Mouse (Mus musculus) heart, postnatal 0 days (tissue): ENCODE measurements around the gene Mdc1. TPM values are rescaled to one million over a fixed set of nuclear protein-coding genes. Genes with fewer than 3 reads are reported as not detected.

ENCODE experiments used
- ATAC-seq: fragments of 200-750 bp; cut with Nextera tagmentation; 2 replicates; pipeline ENCODE4 v1.8.0; 2017; ENCODE audit warnings: low read depth, moderate number of reproducible peaks, moderate library complexity; ENCODE audit not compliant: insufficient read depth
- DNase-seq: peaks from one replicate; pipeline ENCODE4 v3.0.0-alpha.2; 2016; ENCODE audit warnings: low spot score
- H3K27ac ChIP-seq: fragments of 300-500 bp; sonication (generic); 2 replicates; pipeline ENCODE4 v1.5.1; 2014; ENCODE audit warnings: low read depth, mild to moderate bottlenecking
- H3K27me3 ChIP-seq: fragments of 300-500 bp; sonication (generic); 2 replicates; pipeline ENCODE4 v1.6.1; 2014; ENCODE audit warnings: low read length, mixed read lengths; ENCODE audit not compliant: control insufficient read depth, insufficient read depth
- H3K36me3 ChIP-seq: fragments of 300-500 bp; sonication (generic); replicated peaks from 2 replicates; pipeline ENCODE4 v1.6.1; 2014; ENCODE audit warnings: low read length, mixed read lengths; ENCODE audit not compliant: control insufficient read depth, insufficient read depth
- H3K4me1 ChIP-seq: fragments of 300-500 bp; sonication (generic); 2 replicates; pipeline ENCODE4 v1.6.1; 2014; ENCODE audit warnings: antibody characterized with exemption; ENCODE audit not compliant: control insufficient read depth, insufficient read depth
- H3K4me2 ChIP-seq: fragments of 300-500 bp; sonication (generic); 2 replicates; pipeline ENCODE4 v1.6.1; 2014; ENCODE audit warnings: low read depth, mild to moderate bottlenecking, low read length, moderate library complexity
- H3K4me3 ChIP-seq: fragments of 300-500 bp; sonication (generic); 2 replicates; pipeline ENCODE4 v1.5.1; 2014; ENCODE audit warnings: low read depth, low read length
- H3K9ac ChIP-seq: fragments of 300-500 bp; sonication (generic); replicated peaks from 2 replicates; pipeline ENCODE4 v1.6.1; 2014; ENCODE audit warnings: low read depth, low read length, mixed read lengths
- H3K9me3 ChIP-seq: fragments of 300-500 bp; sonication (generic); replicated peaks from 2 replicates; pipeline ENCODE4 v1.6.1; 2016; ENCODE audit warnings: low read length; ENCODE audit not compliant: control insufficient read depth
- CTCF ChIP-seq: IDR thresholded peaks from 2 replicates; pipeline ENCODE4 v1.5.1; 2016; ENCODE audit warnings: antibody characterized with exemption, control low read depth, low read depth
- EP300 ChIP-seq: IDR thresholded peaks from 2 replicates; pipeline ENCODE4 v1.6.1; 2016; ENCODE audit warnings: antibody characterized with exemption, low read depth
- WGBS: fragments of 180-500 bp; shearing (Covaris S2); extraction: QIAGEN DNeasy Blood & Tissue Kit; methylation state at CpG from one replicate; pipeline ENCODE4 v1.1.7; 2014; 5-methylcytosine and 5-hydroxymethylcytosine counted together
- microRNA-seq: library from miRNA; unstranded; fragments of <30 nt; microRNA quantifications from one replicate; pipeline ENCODE4, GENCODE M21; 2016
- polyA plus RNA-seq: library from polyadenylated mRNA; unstranded; fragments of >200 nt; fragmentation: Nextera tagmentation; extraction: Ambion mirVana; gene quantifications from 2 replicates; pipeline ENCODE4 v1.2.1, GENCODE M21; 2015
- total RNA-seq: library from RNA; depleted of rRNA; stranded (reverse); fragments of >200 nt; gene quantifications from 2 replicates; pipeline ENCODE4 v1.2.3, GENCODE M21; 2014; ENCODE audit warnings: low replicate concordance; rRNA removed

Mdc1 gene
- total and polyA plus RNA-seq, 2 experiments from 2014 or later = 2.3 to 5.4 TPM

DNA sequence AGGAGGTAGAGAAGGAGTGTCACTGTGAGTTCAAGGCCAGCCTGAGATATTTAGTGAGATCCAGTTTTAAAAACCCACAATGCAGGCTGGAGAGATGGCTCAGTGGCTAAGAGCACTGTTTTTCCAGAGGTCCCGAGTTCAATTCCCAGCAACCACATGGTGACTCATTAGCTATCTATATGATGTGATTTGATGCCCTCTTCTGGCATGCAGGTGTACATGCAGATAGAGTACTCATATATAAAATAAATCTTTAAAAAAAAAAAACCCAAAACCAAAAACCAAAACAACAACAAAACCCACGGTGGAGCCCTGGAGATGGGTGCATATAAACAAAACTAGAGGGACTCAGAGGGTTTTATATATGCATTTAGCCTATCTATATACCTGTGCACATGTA, 66.3 kb downstream of the Mdc1 start:
- Histone ChIP-seq H3K4me3 (no peak overlapping the region), H3K27me3 (no peaks in the 10 kb centered on the region), H3K9ac (no peak overlapping the region), H3K4me1 (peaks cover 22% of the 10 kb centered on the region), H3K4me2 (no peak overlapping the region), H3K36me3 (peaks cover 27% of the 10 kb centered on the region), H3K9me3 (no peaks in the 10 kb centered on the region), H3K27ac (no peak overlapping the region)
- ATAC-seq = no peak
- 66% methylated on average over 2 of the region's 2 CpGs for WGBS
- TF ChIP-seq CTCF (no peak), EP300 (no peak)
- no peak for DNase-seq

Small RNA genes lying within 50 kb of the gene (microRNA-seq; reads per million reads assigned to microRNA genes)
- gene Gm28033 = not detected

Other genes starting within 250 kb of the Mdc1 start
- gene Sfta2, start 240.0 kb upstream of the Mdc1 start, total RNA-seq = not detected in 2 replicates
- not detected in 2 replicates for gene Sfta2, start 240.0 kb upstream of the Mdc1 start, polyA plus RNA-seq
- gene Gm9573, start 214.9 kb upstream of the Mdc1 start, total RNA-seq = not detected in 2 replicates
- not detected in 2 replicates for gene Gm9573, start 214.9 kb upstream of the Mdc1 start, polyA plus RNA-seq
- not detected in 2 replicates for gene Mucl3, start 197.8 kb upstream of the Mdc1 start, total RNA-seq
- gene Mucl3, start 197.8 kb upstream of the Mdc1 start, polyA plus RNA-seq = not detected in 2 replicates
- 25.5 and 59.8 TPM in 2 replicates for gene Vars2, start 173.9 kb upstream of the Mdc1 start, total RNA-seq
- gene Vars2, start 173.9 kb upstream of the Mdc1 start, polyA plus RNA-seq = 9.4 and 9.8 TPM in 2 replicates
- gene Gtf2h4, start 167.8 kb upstream of the Mdc1 start, total RNA-seq = 21.0 and 24.2 TPM in 2 replicates
- gene Gtf2h4, start 167.8 kb upstream of the Mdc1 start, polyA plus RNA-seq = 18.0 and 21.2 TPM in 2 replicates
- 105 and 206 TPM in 2 replicates for gene Ddr1, start 136.9 kb upstream of the Mdc1 start, total RNA-seq
- 63.9 and 71.8 TPM in 2 replicates for gene Ddr1, start 136.9 kb upstream of the Mdc1 start, polyA plus RNA-seq
- 41.7 and 50.5 TPM in 2 replicates for gene Ier3, start 19.8 kb upstream of the Mdc1 start, total RNA-seq
- 70.7 and 79.4 TPM in 2 replicates for gene Ier3, start 19.8 kb upstream of the Mdc1 start, polyA plus RNA-seq
- gene Flot1, start 18.3 kb upstream of the Mdc1 start, total RNA-seq = 161 and 163 TPM in 2 replicates
- 122 and 132 TPM in 2 replicates for gene Flot1, start 18.3 kb upstream of the Mdc1 start, polyA plus RNA-seq
- gene Tubb5, start 3.2 kb upstream of the Mdc1 start, total RNA-seq = 1,043 and 1,325 TPM in 2 replicates
- gene Tubb5, start 3.2 kb upstream of the Mdc1 start, polyA plus RNA-seq = 259 and 267 TPM in 2 replicates
- gene Nrm, start 19.8 kb downstream of the Mdc1 start, total RNA-seq = 16.1 and 36.2 TPM in 2 replicates
- gene Nrm, start 19.8 kb downstream of the Mdc1 start, polyA plus RNA-seq = 18.0 and 21.6 TPM in 2 replicates
- gene Ppp1r18, start 24.1 kb downstream of the Mdc1 start, total RNA-seq = 30.0 and 35.0 TPM in 2 replicates
- 10.0 and 11.6 TPM in 2 replicates for gene Ppp1r18, start 24.1 kb downstream of the Mdc1 start, polyA plus RNA-seq
- gene Dhx16, start 38.3 kb downstream of the Mdc1 start, total RNA-seq = 18.2 and 24.1 TPM in 2 replicates
- 14.9 and 15.0 TPM in 2 replicates for gene Dhx16, start 38.3 kb downstream of the Mdc1 start, polyA plus RNA-seq
- 32.5 and 36.6 TPM in 2 replicates for gene 2310061I04Rik, start 55.9 kb downstream of the Mdc1 start, total RNA-seq
- 51.9 and 53.1 TPM in 2 replicates for gene 2310061I04Rik, start 55.9 kb downstream of the Mdc1 start, polyA plus RNA-seq
- gene Atat1, start 68.6 kb downstream of the Mdc1 start, total RNA-seq = 28.6 and 31.0 TPM in 2 replicates
- 19.1 and 19.8 TPM in 2 replicates for gene Atat1, start 68.6 kb downstream of the Mdc1 start, polyA plus RNA-seq
- gene Mrps18b, start 74.9 kb downstream of the Mdc1 start, total RNA-seq = 38.0 and 73.7 TPM in 2 replicates
- gene Mrps18b, start 74.9 kb downstream of the Mdc1 start, polyA plus RNA-seq = 68.6 and 77.0 TPM in 2 replicates
- gene Ppp1r10, start 74.9 kb downstream of the Mdc1 start, total RNA-seq = 11.2 and 20.7 TPM in 2 replicates
- gene Ppp1r10, start 74.9 kb downstream of the Mdc1 start, polyA plus RNA-seq = 14.8 and 20.2 TPM in 2 replicates
- gene Abcf1, start 128.2 kb downstream of the Mdc1 start, total RNA-seq = 44.0 and 47.0 TPM in 2 replicates
- 68.5 and 74.5 TPM in 2 replicates for gene Abcf1, start 128.2 kb downstream of the Mdc1 start, polyA plus RNA-seq
- 18.7 and 27.2 TPM in 2 replicates for gene Gnl1, start 138.3 kb downstream of the Mdc1 start, total RNA-seq
- gene Gnl1, start 138.3 kb downstream of the Mdc1 start, polyA plus RNA-seq = 26.2 and 30.0 TPM in 2 replicates
- gene Prr3, start 138.7 kb downstream of the Mdc1 start, total RNA-seq = 0.61 and 20.4 TPM in 2 replicates
- 6.7 and 8.6 TPM in 2 replicates for gene Prr3, start 138.7 kb downstream of the Mdc1 start, polyA plus RNA-seq
- 6.2 TPM in 1 of 2 replicates, not detected in the other for gene H2-T24, start 179.0 kb downstream of the Mdc1 start, total RNA-seq
- 1.8 TPM in 2 replicates for gene H2-T24, start 179.0 kb downstream of the Mdc1 start, polyA plus RNA-seq
- gene H2-T23, start 191.3 kb downstream of the Mdc1 start, total RNA-seq = 19.2 and 34.8 TPM in 2 replicates
- 10.3 and 10.8 TPM in 2 replicates for gene H2-T23, start 191.3 kb downstream of the Mdc1 start, polyA plus RNA-seq
- gene H2-T22, start 201.2 kb downstream of the Mdc1 start, total RNA-seq = 17.4 and 19.6 TPM in 2 replicates
- 8.2 and 8.4 TPM in 2 replicates for gene H2-T22, start 201.2 kb downstream of the Mdc1 start, polyA plus RNA-seq
- gene Gm6034, start 201.4 kb downstream of the Mdc1 start, total RNA-seq = not detected in 2 replicates
- gene Gm6034, start 201.4 kb downstream of the Mdc1 start, polyA plus RNA-seq = not detected in 2 replicates
- gene Gm11127, start 216.9 kb downstream of the Mdc1 start, total RNA-seq = not detected in 2 replicates
- gene Gm11127, start 216.9 kb downstream of the Mdc1 start, polyA plus RNA-seq = not detected in 2 replicates